Mouse (Mus musculus) liver, postnatal 0 days (tissue): Measurements from ENCODE around the gene Col15a1. TPM values are rescaled to one million over a fixed set of nuclear protein-coding genes. Genes with fewer than 3 reads are reported as not detected.

Source experiments
- ATAC-seq: fragments of 200-750 bp; cut with Nextera tagmentation; 2 replicates; pipeline ENCODE4 v1.8.0; 2017; ENCODE audit warnings: mild to moderate bottlenecking, moderate library complexity
- DNase-seq: peaks from one replicate; pipeline ENCODE4 v3.0.0-alpha.2; 2016
- H3K27ac ChIP-seq: fragments of 300-500 bp; sonication (generic); 2 replicates; pipeline ENCODE4 v1.5.1; 2014; ENCODE audit warnings: antibody characterized with exemption, moderate library complexity, mild to moderate bottlenecking, low read depth
- H3K27me3 ChIP-seq: fragments of 300-500 bp; sonication (generic); 2 replicates; pipeline ENCODE4 v1.6.1; 2014; ENCODE audit warnings: low read length, control low read depth, mixed read lengths; ENCODE audit not compliant: insufficient read depth
- H3K36me3 ChIP-seq: fragments of 300-500 bp; sonication (generic); replicated peaks from 2 replicates; pipeline ENCODE4 v1.6.1; 2014; ENCODE audit warnings: mild to moderate bottlenecking, control low read depth, low read length, moderate library complexity, mixed read lengths; ENCODE audit not compliant: insufficient read depth
- H3K4me1 ChIP-seq: fragments of 300-500 bp; sonication (generic); 2 replicates; pipeline ENCODE4 v1.6.1; 2014; ENCODE audit warnings: antibody characterized with exemption, mild to moderate bottlenecking, control low read depth; ENCODE audit not compliant: insufficient read depth
- H3K4me2 ChIP-seq: fragments of 300-500 bp; sonication (generic); 2 replicates; pipeline ENCODE4 v1.6.1; 2014; ENCODE audit warnings: low read depth, mild to moderate bottlenecking, low read length, moderate library complexity, mixed read lengths
- H3K4me3 ChIP-seq: fragments of 300-500 bp; sonication (generic); 2 replicates; pipeline ENCODE4 v1.5.1; 2014; ENCODE audit warnings: low read depth, low read length
- H3K9ac ChIP-seq: fragments of 300-500 bp; sonication (generic); replicated peaks from 2 replicates; pipeline ENCODE4 v1.6.1; 2014; ENCODE audit warnings: mild to moderate bottlenecking, moderate library complexity
- H3K9me3 ChIP-seq: fragments of 300-500 bp; sonication (generic); 2 replicates; pipeline ENCODE4 v1.6.1; 2016; ENCODE audit warnings: mild to moderate bottlenecking, control low read depth, low read length, mixed read lengths
- CTCF ChIP-seq: sonication (generic); IDR thresholded peaks from 2 replicates; pipeline ENCODE4 v1.5.1; 2016; ENCODE audit warnings: antibody characterized with exemption, low read depth
- EP300 ChIP-seq: IDR thresholded peaks from 2 replicates; pipeline ENCODE4 v1.6.1; 2016; ENCODE audit warnings: antibody characterized with exemption, low read depth, mild to moderate bottlenecking
- WGBS: fragments of 180-500 bp; shearing (Covaris S2); extraction: QIAGEN DNeasy Blood & Tissue Kit; methylation state at CpG from one replicate; pipeline ENCODE4 v1.1.7; 2014; ENCODE audit not compliant: insufficient replicate concordance; 5-methylcytosine and 5-hydroxymethylcytosine counted together
- polyA plus RNA-seq: library from polyadenylated mRNA; unstranded; fragments of >200 nt; fragmentation: Nextera tagmentation; extraction: Ambion mirVana; gene quantifications from 2 replicates; pipeline ENCODE4 v1.2.1, GENCODE M21; 2015

Gene Col15a1
- polyA plus RNA-seq, 1 experiment from 2014 or later, result 0.28 TPM

GRCm38 (mm10) chr4:47286599-47287147 is 78.7 kb downstream of the Col15a1 start:
- H3K36me3 ChIP-seq, result no peaks in the 10 kb centered on the region
- H3K27ac ChIP-seq, result no peak overlapping the region
- WGBS, result 75% methylated on average over 3 of the region's 3 CpGs
- no peak for DNase-seq
- H3K4me3 ChIP-seq, result no peak overlapping the region
- TF ChIP-seq EP300 (no peak), CTCF (no peak)
- no peaks in the 10 kb centered on the region for H3K27me3 ChIP-seq
- H3K9ac ChIP-seq, result no peak overlapping the region
- no peaks in the 10 kb centered on the region; the same call in 1 of the 2 replicates for H3K4me1 ChIP-seq
- no peak overlapping the region for H3K4me2 ChIP-seq
- no peaks in the 10 kb centered on the region for H3K9me3 ChIP-seq
- no peak for ATAC-seq

GRCm38 (mm10) chr4:47287468-47287867 is 79.5 kb downstream of the Col15a1 start:
- no peak overlapping the region for H3K4me3 ChIP-seq
- no peaks in the 10 kb centered on the region; the same call in 1 of the 2 replicates for H3K4me1 ChIP-seq
- DNase-seq (no peak), ATAC-seq (no peak)
- TF ChIP-seq EP300 (no peak), CTCF (no peak)
- H3K4me2 ChIP-seq, result no peak overlapping the region
- no peak overlapping the region for H3K9ac ChIP-seq
- H3K27ac ChIP-seq, result no peak overlapping the region
- no peaks in the 10 kb centered on the region for H3K27me3 ChIP-seq
- no peaks in the 10 kb centered on the region for H3K36me3 ChIP-seq
- H3K9me3 ChIP-seq, result no peaks in the 10 kb centered on the region
- WGBS, result 69% methylated on average over 4 of the region's 4 CpGs

- Histone ChIP-seq H3K27ac (no peak overlapping the region), H3K9me3 (no peaks in the 10 kb centered on the region), H3K36me3 (no peaks in the 10 kb centered on the region), H3K4me1 (peaks cover 5% of the 10 kb centered on the region), H3K9ac (no peak overlapping the region), H3K4me3 (no peak overlapping the region), H3K27me3 (no peaks in the 10 kb centered on the region), H3K4me2 (no peak overlapping the region)
- ATAC-seq (no peak), DNase-seq (no peak)
- 79% methylated on average over 4 of the region's 4 CpGs for WGBS
- no peak for TF ChIP-seq CTCF
- TF ChIP-seq EP300, result no peak
These were observed 80.3 kb downstream of the Col15a1 start for GRCm38 (mm10) chr4:47288306-47288705.

- H3K9me3 ChIP-seq, result no peaks in the 10 kb centered on the region
- H3K36me3 ChIP-seq, result no peaks in the 10 kb centered on the region
- TF ChIP-seq EP300, result no peak
- DNase-seq (no peak), ATAC-seq (no peak)
- 87% methylated on average over 3 of the region's 3 CpGs for WGBS
- H3K27me3 ChIP-seq, result no peaks in the 10 kb centered on the region
- H3K4me1 ChIP-seq, result peaks cover 17% of the 10 kb centered on the region
- H3K27ac ChIP-seq, result no peak overlapping the region
- no peak overlapping the region for H3K4me2 ChIP-seq
- H3K9ac ChIP-seq, result no peak overlapping the region
- H3K4me3 ChIP-seq, result no peak overlapping the region
These were observed 81.6 kb downstream of the Col15a1 start for GRCm38 (mm10) chr4:47289526-47289925.

GRCm38 (mm10) chr4:47290448-47290847 is 82.5 kb downstream of the Col15a1 start:
- H3K36me3 ChIP-seq, result no peaks in the 10 kb centered on the region
- peaks cover 24% of the 10 kb centered on the region for H3K4me1 ChIP-seq
- H3K9me3 ChIP-seq, result no peaks in the 10 kb centered on the region
- H3K27ac ChIP-seq, result no peak overlapping the region
- no peak overlapping the region for H3K4me3 ChIP-seq
- no peaks in the 10 kb centered on the region for H3K27me3 ChIP-seq
- DNase-seq (no peak), ATAC-seq (no peak)
- WGBS, result 48% methylated on average over 2 of the region's 2 CpGs
- TF ChIP-seq CTCF (no peak), EP300 (no peak)
- no peak overlapping the region for H3K9ac ChIP-seq
- H3K4me2 ChIP-seq, result no peak overlapping the region

GRCm38 (mm10) chr4:47291013-47291412 is 83.1 kb downstream of the Col15a1 start:
- 69% methylated on average over 1 of the region's 1 CpGs for WGBS
- no peak for ATAC-seq
- Histone ChIP-seq H3K9me3 (no peaks in the 10 kb centered on the region), H3K36me3 (no peaks in the 10 kb centered on the region), H3K9ac (no peak overlapping the region), H3K27me3 (no peaks in the 10 kb centered on the region), H3K4me3 (no peak overlapping the region), H3K4me2 (no peak overlapping the region), H3K4me1 (peaks cover 30% of the 10 kb centered on the region), H3K27ac (no peak overlapping the region)
- TF ChIP-seq EP300 (no peak), CTCF (peak; percentile 34)
- DNase-seq, result no peak

- no peak overlapping the region for H3K9ac ChIP-seq
- no peak for TF ChIP-seq EP300
- TF ChIP-seq CTCF, result no peak
- no peak for DNase-seq
- H3K36me3 ChIP-seq, result no peaks in the 10 kb centered on the region
- H3K4me1 ChIP-seq, result peaks cover 31% of the 10 kb centered on the region
- no peaks in the 10 kb centered on the region for H3K9me3 ChIP-seq
- H3K27me3 ChIP-seq, result no peaks in the 10 kb centered on the region
- no peak overlapping the region for H3K4me2 ChIP-seq
- no peak for ATAC-seq
- WGBS, result 65% methylated on average over 4 of the region's 4 CpGs
- H3K27ac ChIP-seq, result peak overlapping the region; percentile 81; the same call in 1 of the 2 replicates
- H3K4me3 ChIP-seq, result no peak overlapping the region
These were observed 85.0 kb downstream of the Col15a1 start for GRCm38 (mm10) chr4:47292956-47293355.
